Mouse (Mus musculus) erythroblast, embryonic 14.5 days (primary cell): Measurements from ENCODE around the gene Serpina7. TPM values are rescaled to one million over a fixed set of nuclear protein-coding genes. Genes with fewer than 3 reads are reported as not detected.

Experiments
- H3K27me3 ChIP-seq: 2 replicates; pipeline ENCODE4 v1.6.1; 2012; ENCODE audit warnings: inconsistent platforms; ENCODE audit not compliant: control insufficient read depth
- H3K36me3 ChIP-seq: 2 replicates; pipeline ENCODE4 v1.6.1; 2012; ENCODE audit warnings: mild to moderate bottlenecking, inconsistent platforms; ENCODE audit not compliant: control insufficient read depth
- H3K4me1 ChIP-seq: 2 replicates; pipeline ENCODE4 v1.6.1; 2012; ENCODE audit warnings: inconsistent platforms; ENCODE audit not compliant: control insufficient read depth
- H3K4me3 ChIP-seq: replicated peaks from 2 replicates; pipeline ENCODE3; 2012; ENCODE audit warnings: moderate library complexity, mild to moderate bottlenecking, inconsistent platforms
- H3K9me3 ChIP-seq: 2 replicates; pipeline ENCODE4 v1.6.1; 2012; ENCODE audit warnings: low read length, inconsistent platforms, mixed read lengths; ENCODE audit not compliant: control insufficient read depth
- GATA1 ChIP-seq: IDR thresholded peaks from 2 replicates; pipeline ENCODE4 v1.6.1; 2012; ENCODE audit warnings: low read length, inconsistent platforms, mixed read lengths
- TAL1 ChIP-seq: IDR thresholded peaks from 3 replicates; pipeline ENCODE4 v1.6.1; 2012; ENCODE audit warnings: low read length, inconsistent platforms, mixed read lengths
- polyA plus RNA-seq: library from polyadenylated mRNA; stranded (reverse); fragments of >175 nt; gene quantifications from 2 replicates; pipeline ENCODE4 v1.2.3, GENCODE M21; 2012

Serpina7 gene
- polyA plus RNA-seq: not detected in 2 replicates

DNA sequence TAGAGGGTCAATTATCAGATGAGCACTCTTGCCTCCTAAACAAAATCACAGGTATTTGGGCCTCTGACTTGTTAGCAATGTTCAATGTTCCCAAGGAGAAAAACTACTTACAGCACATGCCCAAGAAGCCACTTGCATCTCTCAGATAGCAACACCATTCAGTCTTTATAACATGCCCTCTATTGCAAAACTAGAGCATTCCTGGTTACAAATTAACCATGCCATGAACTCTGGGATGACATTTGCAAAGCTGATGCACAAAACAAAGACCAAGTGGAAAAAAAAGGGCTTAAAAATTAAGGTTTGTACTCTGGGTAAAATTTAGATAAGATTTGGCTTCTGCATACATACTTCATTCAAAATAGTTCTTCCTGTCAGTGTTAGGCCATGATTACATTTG, at the start of gene Serpina7:
TSS of gene Serpina7 (minus strand) at position 160 of the 400 bp plus-strand sequence.
- H3K27me3 ChIP-seq: no peaks in the 10 kb centered on the region
- H3K4me3 ChIP-seq: no peak within 1 kb of the TSS
- no peaks in the 10 kb centered on the region for H3K36me3 ChIP-seq
- no peak for TF ChIP-seq GATA1
- TF ChIP-seq TAL1: no peak
- H3K4me1 ChIP-seq: no peaks in the 10 kb centered on the region
- H3K9me3 ChIP-seq: no peaks in the 10 kb centered on the region

DNA sequence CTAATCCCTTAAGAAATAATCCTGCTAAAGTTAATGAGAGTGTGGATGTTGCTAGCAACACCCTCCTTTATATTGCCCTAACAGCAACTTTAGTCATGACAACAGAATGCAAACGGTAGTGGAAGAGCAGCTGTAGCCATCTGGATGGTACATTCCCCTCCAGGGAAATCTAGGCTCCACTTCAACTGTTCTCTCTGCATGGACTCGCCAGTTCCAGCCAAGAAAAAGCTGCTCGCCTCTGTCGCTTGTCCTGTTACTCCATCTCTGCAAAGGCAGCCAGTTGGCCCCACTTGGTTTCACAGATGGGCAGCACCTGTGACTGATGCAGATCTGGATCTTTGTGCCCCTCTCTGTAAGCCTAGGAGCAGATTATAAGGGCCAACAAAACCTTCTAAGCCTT, 49.0 kb upstream of the Serpina7 start:
- TF ChIP-seq TAL1 (no peak), GATA1 (no peak)
- H3K9me3 ChIP-seq: no peaks in the 10 kb centered on the region
- no peaks in the 10 kb centered on the region for H3K4me1 ChIP-seq
- no peaks in the 10 kb centered on the region for H3K36me3 ChIP-seq
- no peak overlapping the region for H3K4me3 ChIP-seq
- H3K27me3 ChIP-seq: no peaks in the 10 kb centered on the region

DNA sequence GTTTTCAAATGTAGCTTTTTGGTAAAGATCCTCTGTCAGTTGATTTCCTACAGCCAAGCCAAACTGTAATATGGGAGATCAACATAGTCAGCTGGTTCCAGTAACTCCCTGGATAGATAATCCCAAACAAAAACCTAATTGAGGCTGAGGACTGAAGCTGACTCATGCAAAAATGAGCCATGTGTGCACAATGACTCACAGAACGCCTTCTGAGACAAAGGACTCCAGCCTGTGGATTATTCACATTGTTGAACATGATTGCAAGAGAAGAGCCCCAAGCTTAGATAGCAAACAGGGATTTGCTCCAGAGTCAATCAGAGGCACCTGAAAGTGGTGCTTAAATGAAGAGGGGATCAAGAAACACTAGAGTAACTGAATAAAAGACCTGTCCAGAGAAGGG, 12.2 kb upstream of the Serpina7 start:
- TF ChIP-seq GATA1 (no peak), TAL1 (no peak)
- H3K4me1 ChIP-seq: no peaks in the 10 kb centered on the region
- no peaks in the 10 kb centered on the region for H3K27me3 ChIP-seq
- no peaks in the 10 kb centered on the region for H3K36me3 ChIP-seq
- no peaks in the 10 kb centered on the region for H3K9me3 ChIP-seq
- no peak overlapping the region for H3K4me3 ChIP-seq

DNA sequence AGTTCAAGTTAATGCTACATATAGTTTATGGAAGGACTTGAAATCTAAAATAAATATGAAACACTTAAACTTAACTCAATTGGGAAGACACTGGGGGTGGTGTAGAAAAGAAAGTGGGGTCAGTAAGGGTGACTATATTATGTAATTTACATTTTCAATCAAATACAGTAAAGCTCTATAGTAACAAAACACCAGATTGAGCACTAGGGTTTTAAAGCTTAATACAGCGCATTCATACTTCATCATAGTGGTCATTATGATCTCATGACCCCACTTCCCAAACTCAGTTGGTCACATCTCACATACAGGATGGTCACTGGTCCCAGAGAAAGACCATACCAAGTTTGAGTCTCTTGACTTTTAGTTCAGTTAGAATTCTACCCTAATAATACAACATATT, 907 bp upstream of the Serpina7 start, which contains the start of gene 4930513O06Rik:
TSS of gene 4930513O06Rik (plus strand) at position 301 of the 400 bp plus-strand sequence.
- Histone ChIP-seq H3K36me3 (no peaks in the 10 kb centered on the region), H3K9me3 (no peaks in the 10 kb centered on the region), H3K4me3 (no peak within 1 kb of the TSS), H3K4me1 (no peaks in the 10 kb centered on the region), H3K27me3 (no peaks in the 10 kb centered on the region)
- no peak for TF ChIP-seq GATA1
- no peak for TF ChIP-seq TAL1

DNA sequence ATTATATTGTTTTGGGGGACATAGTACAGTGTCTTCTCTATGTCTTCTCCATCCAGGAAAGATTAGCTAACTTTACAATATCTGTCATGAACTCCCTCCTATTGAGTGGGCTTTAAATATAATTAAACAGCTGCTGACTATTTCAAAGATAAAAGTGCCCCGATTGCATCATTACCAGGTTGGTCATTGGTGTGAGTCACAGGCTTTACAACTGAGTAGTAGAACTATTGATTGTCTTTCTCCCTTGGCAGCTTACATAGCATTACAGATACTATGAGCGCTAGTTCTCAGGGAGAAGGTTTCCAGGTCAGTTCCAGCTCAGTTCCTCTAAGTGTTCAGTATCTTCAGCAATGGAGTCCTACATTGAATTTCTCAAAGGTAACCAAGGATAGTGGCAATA, 6.5 kb downstream of the Serpina7 start:
- H3K9me3 ChIP-seq: no peaks in the 10 kb centered on the region
- no peaks in the 10 kb centered on the region for H3K27me3 ChIP-seq
- H3K4me1 ChIP-seq: no peaks in the 10 kb centered on the region
- H3K4me3 ChIP-seq: no peak overlapping the region
- no peaks in the 10 kb centered on the region for H3K36me3 ChIP-seq
- TF ChIP-seq GATA1: no peak
- TF ChIP-seq TAL1: no peak

DNA sequence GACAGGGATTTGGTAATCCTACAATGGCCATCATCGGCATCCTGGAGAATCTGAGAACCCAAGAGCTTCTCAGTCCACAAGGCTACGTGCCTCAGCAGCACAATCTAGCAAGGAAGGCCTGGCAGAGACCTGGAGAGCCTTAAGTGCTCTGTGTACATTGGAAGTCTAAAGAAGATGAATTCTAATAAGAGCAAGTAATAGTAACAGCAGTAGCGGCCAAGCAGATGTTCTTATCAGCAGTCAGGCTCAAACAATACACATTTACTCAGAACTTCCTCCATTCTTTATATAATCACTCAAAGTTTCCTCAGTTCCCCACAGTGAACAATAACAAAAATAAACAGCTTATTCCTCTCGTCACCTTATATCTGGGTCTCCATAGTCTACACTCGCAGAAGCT, 21.0 kb downstream of the Serpina7 start:
- H3K36me3 ChIP-seq: no peaks in the 10 kb centered on the region
- TF ChIP-seq TAL1: no peak
- no peak for TF ChIP-seq GATA1

DNA sequence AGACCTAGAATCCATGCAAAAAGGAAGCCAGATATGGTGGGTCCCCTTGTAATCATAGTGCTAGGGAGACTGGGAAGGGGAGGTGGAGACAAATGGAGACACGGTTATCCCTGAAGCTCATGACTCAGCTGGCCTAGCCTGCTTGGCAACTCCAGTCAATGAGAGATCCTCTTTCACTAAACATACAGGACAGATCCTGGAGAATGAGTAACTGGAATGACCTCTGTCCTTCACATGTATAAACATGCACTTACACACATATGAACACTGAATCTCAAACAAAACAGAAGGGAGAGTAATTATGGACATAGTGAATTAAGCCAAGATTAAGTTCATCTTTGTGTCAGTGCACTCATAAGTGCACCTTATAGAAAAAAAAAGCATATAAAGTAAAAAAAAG, 31.9 kb downstream of the Serpina7 start:
- Histone ChIP-seq H3K27me3 (no peaks in the 10 kb centered on the region), H3K4me1 (no peaks in the 10 kb centered on the region), H3K4me3 (no peak overlapping the region), H3K36me3 (no peaks in the 10 kb centered on the region), H3K9me3 (no peaks in the 10 kb centered on the region)
- TF ChIP-seq GATA1 (no peak), TAL1 (no peak)

More for the DNA sequence above, 21.0 kb downstream of the Serpina7 start:
- no peaks in the 10 kb centered on the region for H3K27me3 ChIP-seq
- H3K4me1 ChIP-seq: no peaks in the 10 kb centered on the region
- no peak overlapping the region for H3K4me3 ChIP-seq
- no peaks in the 10 kb centered on the region for H3K9me3 ChIP-seq

DNA sequence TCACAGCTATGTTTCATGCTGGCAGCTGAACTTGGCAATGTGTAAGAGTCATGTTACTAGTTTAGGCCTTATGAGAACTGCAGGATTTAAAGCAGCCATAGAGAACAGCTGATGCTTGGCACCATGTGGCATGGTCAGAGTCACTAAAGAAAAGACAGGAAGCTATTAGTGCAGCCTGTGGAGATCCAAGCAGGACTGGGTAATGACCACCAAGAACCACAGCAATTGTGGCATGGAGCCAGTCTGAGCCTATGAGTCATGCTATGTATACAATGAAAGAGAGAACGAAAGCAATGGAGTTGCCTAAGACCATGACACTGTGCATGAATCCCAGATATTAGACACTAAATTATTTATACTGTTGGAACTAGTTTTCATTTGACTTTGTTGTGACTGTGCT, 33.1 kb downstream of the Serpina7 start:
- no peaks in the 10 kb centered on the region for H3K9me3 ChIP-seq
- no peaks in the 10 kb centered on the region for H3K27me3 ChIP-seq
- no peaks in the 10 kb centered on the region for H3K36me3 ChIP-seq
- H3K4me1 ChIP-seq: no peaks in the 10 kb centered on the region
- TF ChIP-seq TAL1 (no peak), GATA1 (no peak)
- no peak overlapping the region for H3K4me3 ChIP-seq

DNA sequence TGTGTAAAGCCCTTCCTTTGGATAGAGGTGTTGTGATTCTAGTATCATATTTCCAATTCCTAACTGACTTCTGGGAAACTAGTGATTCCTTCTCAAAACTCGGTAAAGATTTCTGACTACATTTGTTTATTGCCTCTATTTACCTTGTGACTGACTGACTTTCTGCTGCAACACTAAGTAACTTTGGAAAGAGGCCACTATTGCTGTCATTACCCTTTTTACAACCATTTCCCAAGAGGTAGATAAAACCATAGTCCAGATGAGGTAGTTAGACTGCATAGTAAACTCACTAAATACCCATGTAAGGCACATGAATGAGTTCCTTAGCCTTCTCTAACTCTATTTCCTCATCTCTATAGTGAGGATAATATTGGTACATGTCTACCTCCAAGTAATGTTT, 43.9 kb downstream of the Serpina7 start:
- no peaks in the 10 kb centered on the region for H3K9me3 ChIP-seq
- no peaks in the 10 kb centered on the region for H3K4me1 ChIP-seq
- no peaks in the 10 kb centered on the region for H3K27me3 ChIP-seq
- no peak overlapping the region for H3K4me3 ChIP-seq
- TF ChIP-seq GATA1 (no peak), TAL1 (no peak)
- no peaks in the 10 kb centered on the region for H3K36me3 ChIP-seq

DNA sequence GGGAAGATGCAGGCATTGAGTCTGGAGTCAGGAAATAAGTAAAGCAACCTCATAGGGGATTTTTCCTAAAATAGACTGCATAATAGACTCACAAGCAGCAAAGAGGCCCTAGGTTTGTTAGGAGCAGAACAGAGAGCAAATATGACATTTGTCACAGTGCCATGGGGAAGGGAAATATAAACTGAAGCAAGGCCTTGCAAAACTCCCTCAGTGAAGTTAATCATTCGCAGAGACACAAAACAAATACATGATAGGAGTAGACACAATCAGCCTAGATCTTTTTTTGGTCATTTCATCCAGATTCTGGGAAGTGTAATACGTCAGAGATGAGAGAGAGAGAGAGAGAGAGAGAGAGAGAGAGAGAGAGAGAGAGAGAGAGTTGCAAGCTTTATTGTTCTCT, 45.7 kb downstream of the Serpina7 start:
- no peaks in the 10 kb centered on the region for H3K27me3 ChIP-seq
- H3K4me3 ChIP-seq: no peak overlapping the region
- H3K4me1 ChIP-seq: no peaks in the 10 kb centered on the region
- TF ChIP-seq TAL1: no peak
- no peak for TF ChIP-seq GATA1
- no peaks in the 10 kb centered on the region for H3K9me3 ChIP-seq
- no peaks in the 10 kb centered on the region for H3K36me3 ChIP-seq
